ENCODE assay signal across 11 mouse cellular contexts in genomic region chr4:8381408-8382124, GRCm38 (mm10).
DNase-seq lines count a peak whose midpoint lies in the region; ATAC-seq lines count a peak whose summit lies in the region.
"Had no signal": no experiment of that assay in that cellular context is flagged by ENCODE, and none has a peak within 500 bp of the region (broad histone marks: within the 10 kb centered on the region; RNA-seq: fewer than 3 reads in every experiment).

No protein-coding gene starts in this region.

- no peaks in the 10 kb centered on the region for H3K9me3 ChIP-seq in forebrain, embryonic 14.5 days (replicated peaks; ENCODE audit: control insufficient read depth, low read length)
- no peaks in the 10 kb centered on the region for H3K9me3 ChIP-seq in neural tube, embryonic 15.5 days (replicated peaks)
- H3K9me3 ChIP-seq in liver, embryonic 12.5 days (replicated peaks) = no peaks in the 10 kb centered on the region
- H3K9me3 ChIP-seq: limb, embryonic 12.5 days had no signal

- no peak overlapping the region for H3K9ac ChIP-seq in forebrain, embryonic 14.5 days (ENCODE audit: low read length)
- H3K9ac ChIP-seq in neural tube, embryonic 15.5 days (replicated peaks) = no peak overlapping the region
- no peak overlapping the region for H3K9ac ChIP-seq in liver, embryonic 12.5 days
- H3K9ac ChIP-seq: limb, embryonic 12.5 days had no signal

- H3K4me3 ChIP-seq in forebrain, embryonic 14.5 days (ENCODE audit: low read depth, low read length) = no peak overlapping the region
- H3K4me3 ChIP-seq in neural tube, embryonic 15.5 days (replicated peaks) = no peak overlapping the region
- H3K4me3 ChIP-seq in liver, embryonic 12.5 days = no peak overlapping the region
- H3K4me3 ChIP-seq: limb, embryonic 12.5 days; myocyte had no signal

- no peaks in the 10 kb centered on the region for H3K27me3 ChIP-seq in forebrain, embryonic 14.5 days (replicated peaks; ENCODE audit: control insufficient read depth, insufficient read depth, low read length)
- no peaks in the 10 kb centered on the region for H3K27me3 ChIP-seq in neural tube, embryonic 15.5 days (replicated peaks)
- no peaks in the 10 kb centered on the region for H3K27me3 ChIP-seq in liver, embryonic 12.5 days (replicated peaks)
- H3K27me3 ChIP-seq: limb, embryonic 12.5 days had no signal

- no peak overlapping the region for H3K4me2 ChIP-seq in forebrain, embryonic 14.5 days (ENCODE audit: low read length)
- no peak overlapping the region for H3K4me2 ChIP-seq in neural tube, embryonic 15.5 days
- no peak overlapping the region for H3K4me2 ChIP-seq in liver, embryonic 12.5 days
- H3K4me2 ChIP-seq: limb, embryonic 12.5 days had no signal

- DNase-seq in right cerebral cortex, postnatal 4 days = peak; percentile 22
- no peak for DNase-seq in right cerebral cortex, postnatal 25 days
- DNase-seq in forebrain, embryonic 14.5 days (ENCODE audit: low spot score) = peak; percentile 68
- DNase-seq in mesoderm, embryonic 11.5 days (ENCODE audit: low read depth, low spot score) = peak; percentile 34
- no peak for DNase-seq in thymus, adult 18-20 months
- DNase-seq in MN1 (ENCODE audit: low spot score) = no peak
- DNase-seq: layer of hippocampus, adult 9-11 months had no signal

- H3K27ac ChIP-seq in forebrain, embryonic 14.5 days (ENCODE audit: low read depth, low read length) = peak overlapping the region; percentile 2; the same call in 1 of the 2 replicates
- peak overlapping the region; percentile 29; the same call in 1 of the 2 replicates for H3K27ac ChIP-seq in neural tube, embryonic 15.5 days (replicated peaks)
- no peak overlapping the region for H3K27ac ChIP-seq in liver, embryonic 12.5 days
- H3K27ac ChIP-seq: limb, embryonic 12.5 days had no signal

- no peaks in the 10 kb centered on the region for H3K36me3 ChIP-seq in forebrain, embryonic 14.5 days (ENCODE audit: control insufficient read depth, insufficient read depth, low read length)
- H3K36me3 ChIP-seq in neural tube, embryonic 15.5 days = no peaks in the 10 kb centered on the region
- H3K36me3 ChIP-seq in liver, embryonic 12.5 days = no peaks in the 10 kb centered on the region
- H3K36me3 ChIP-seq: limb, embryonic 12.5 days had no signal

- no peaks in the 10 kb centered on the region; the same call in 1 of the 2 replicates for H3K4me1 ChIP-seq in forebrain, embryonic 14.5 days (ENCODE audit: control insufficient read depth, insufficient read depth, low read length)
- peaks cover 8% of the 10 kb centered on the region for H3K4me1 ChIP-seq in neural tube, embryonic 15.5 days
- H3K4me1 ChIP-seq in liver, embryonic 12.5 days = no peaks in the 10 kb centered on the region
- H3K4me1 ChIP-seq: limb, embryonic 12.5 days had no signal

- 7% methylated on average over 13 of the region's 13 CpGs for WGBS in forebrain, embryonic 14.5 days
- WGBS in neural tube, embryonic 15.5 days = 21% methylated on average over 13 of the region's 13 CpGs
- WGBS in liver, embryonic 12.5 days (ENCODE audit: insufficient replicate concordance) = 51% methylated on average over 13 of the region's 13 CpGs

- ATAC-seq in forebrain, embryonic 14.5 days = peak; percentile 87
- ATAC-seq in neural tube, embryonic 15.5 days (ENCODE audit: low FRiP score) = peak; percentile 83
- ATAC-seq in liver, embryonic 12.5 days = no peak

Comparison
In these comparisons a context has a peak if more than half of its experiments do, and no peak if none do; other contexts are left out.
1. DNase-seq: peak in right cerebral cortex, postnatal 4 days (single experiment), forebrain, embryonic 14.5 days (single experiment) and mesoderm, embryonic 11.5 days (single experiment); none in right cerebral cortex, postnatal 25 days (single experiment), thymus, adult 18-20 months (0 of 2) and MN1 (single experiment).